Mouse (Mus musculus): ENCODE data around the gene Aspdh.
A peak's percentile ranks its signal among the peaks of the same experiment; 100 is the strongest.

Gene Aspdh

DNA sequence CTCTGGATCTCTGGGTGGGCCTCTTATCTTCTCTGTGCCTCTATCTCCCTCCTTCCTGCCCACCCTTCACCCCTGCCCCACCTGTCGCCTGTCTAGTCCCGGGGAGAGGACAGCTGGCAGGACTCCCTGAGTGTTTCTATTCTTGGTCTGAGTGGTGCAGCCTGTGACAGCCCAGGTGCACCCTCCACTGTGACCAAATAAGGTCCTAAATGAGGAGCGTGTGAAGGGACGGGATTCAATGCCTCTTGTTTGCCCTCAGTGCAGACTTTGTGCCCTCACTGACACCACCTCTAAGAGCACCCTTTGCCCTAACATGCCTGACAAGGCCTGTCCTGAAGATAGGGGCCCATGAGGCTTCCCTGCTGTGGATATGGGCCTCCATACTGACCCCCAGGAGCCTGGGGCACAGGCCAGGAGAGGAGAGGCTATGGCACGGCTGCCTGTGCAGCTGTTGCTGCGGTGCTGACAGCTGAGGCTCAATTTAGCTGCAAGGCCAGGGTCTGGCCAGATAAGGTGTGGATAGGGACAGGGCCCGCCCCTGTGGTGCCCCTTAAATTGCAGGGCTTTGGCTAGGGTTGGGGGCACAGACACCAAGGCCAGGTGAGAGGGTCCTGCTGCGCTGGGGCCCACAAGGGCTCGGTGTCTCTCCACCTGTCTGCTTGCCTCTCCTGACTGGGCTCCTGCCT is 7.9 kb downstream of the Aspdh start:
- DNase-seq = no peak

DNA sequence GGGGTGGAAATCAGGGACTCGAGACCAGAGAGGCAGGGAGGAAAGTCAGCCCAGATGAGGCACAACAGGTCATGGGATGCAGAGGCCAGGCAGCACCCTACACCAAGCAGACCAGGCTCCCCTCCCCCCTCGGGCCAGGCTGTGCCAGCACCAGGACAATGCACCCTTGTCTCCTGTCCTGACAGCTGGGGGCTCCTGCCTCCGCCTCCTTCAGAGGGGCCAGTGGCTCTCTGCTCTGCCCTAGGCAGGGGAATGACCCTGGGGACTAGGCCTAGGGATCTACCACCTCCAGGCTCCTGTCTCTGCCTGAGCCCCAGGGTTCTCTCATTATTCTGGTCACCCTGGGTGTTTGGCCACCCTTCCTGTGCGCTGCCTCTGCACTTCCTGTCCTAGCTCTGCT is 9.2 kb downstream of the Aspdh start:
- no peak for DNase-seq

DNA sequence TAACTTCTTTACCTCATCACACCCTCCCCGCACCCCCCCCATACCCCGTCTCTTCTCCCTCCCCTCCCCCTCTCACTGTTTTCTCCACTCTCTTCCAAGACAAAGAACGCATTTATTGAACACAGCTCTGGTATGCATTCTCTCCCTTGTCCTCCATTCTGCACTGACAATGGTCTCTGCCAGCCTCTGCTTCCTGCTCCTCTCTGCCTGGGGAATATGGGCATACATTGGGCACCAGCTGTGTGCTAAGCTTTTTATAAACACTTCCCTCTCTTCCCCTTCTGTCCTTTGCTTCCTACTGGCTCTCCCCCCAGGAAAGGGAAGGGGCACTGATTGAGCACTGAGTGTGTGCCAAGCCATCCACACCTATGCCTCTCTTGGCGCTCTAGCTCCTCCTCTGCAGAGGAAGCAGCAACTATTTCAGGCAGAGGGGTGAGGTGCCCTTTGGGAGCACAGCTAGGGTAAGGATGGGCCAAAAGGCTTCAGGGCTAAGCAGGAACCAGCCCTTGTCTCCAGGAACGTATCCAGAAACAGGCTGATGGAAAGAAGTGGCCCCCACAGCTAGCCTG is 9.9 kb downstream of the Aspdh start:
- no peak for DNase-seq

DNA sequence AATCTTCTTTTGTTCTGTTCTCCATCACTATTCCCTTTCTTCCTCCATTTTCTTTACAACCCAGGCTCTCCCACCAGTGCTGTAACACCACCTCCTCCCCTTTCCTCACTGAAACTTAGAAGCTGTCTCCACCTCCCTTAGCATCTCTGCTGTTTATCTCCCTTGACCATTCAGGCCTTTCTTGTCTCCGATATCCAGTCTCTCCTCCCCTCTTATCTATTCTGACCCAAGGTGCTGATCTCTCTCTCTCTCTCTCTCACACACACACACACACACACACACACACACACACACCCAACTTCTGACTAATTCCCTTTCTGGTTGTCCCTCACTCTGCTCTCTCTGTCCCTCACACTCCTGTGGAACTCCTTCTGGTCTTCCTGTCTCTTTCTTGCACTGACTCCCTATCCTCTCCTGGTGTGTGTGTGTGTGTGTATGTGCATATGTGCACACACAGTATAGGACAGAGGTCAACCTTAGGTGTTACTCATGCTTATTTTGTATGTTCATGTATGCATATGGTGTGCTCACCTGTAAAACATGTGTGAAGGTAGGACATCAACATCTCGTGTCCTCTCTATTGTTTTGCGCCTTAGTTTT is 17.7 kb downstream of the Aspdh start:
- no peak for DNase-seq

DNA sequence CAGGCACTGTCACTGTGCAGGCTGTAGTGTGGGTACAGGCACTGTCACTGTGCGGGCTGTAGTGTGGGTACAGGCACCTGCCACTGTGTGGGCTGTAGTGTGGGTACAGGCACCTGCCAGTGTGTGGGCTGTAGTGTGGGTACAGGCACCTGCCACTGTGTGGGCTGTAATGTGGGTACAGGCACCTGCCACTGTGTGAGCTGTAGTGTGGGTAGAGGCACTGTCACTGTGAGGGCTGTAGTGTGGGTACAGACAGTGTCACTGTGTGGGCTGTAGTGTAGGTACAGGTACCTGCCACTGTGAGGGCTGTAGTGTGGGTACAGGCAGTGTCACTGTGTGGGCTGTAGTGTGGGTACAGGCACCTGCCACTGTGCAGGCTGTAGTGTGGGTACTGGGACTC is 18.9 kb downstream of the Aspdh start:
- DNase-seq = no peak

DNA sequence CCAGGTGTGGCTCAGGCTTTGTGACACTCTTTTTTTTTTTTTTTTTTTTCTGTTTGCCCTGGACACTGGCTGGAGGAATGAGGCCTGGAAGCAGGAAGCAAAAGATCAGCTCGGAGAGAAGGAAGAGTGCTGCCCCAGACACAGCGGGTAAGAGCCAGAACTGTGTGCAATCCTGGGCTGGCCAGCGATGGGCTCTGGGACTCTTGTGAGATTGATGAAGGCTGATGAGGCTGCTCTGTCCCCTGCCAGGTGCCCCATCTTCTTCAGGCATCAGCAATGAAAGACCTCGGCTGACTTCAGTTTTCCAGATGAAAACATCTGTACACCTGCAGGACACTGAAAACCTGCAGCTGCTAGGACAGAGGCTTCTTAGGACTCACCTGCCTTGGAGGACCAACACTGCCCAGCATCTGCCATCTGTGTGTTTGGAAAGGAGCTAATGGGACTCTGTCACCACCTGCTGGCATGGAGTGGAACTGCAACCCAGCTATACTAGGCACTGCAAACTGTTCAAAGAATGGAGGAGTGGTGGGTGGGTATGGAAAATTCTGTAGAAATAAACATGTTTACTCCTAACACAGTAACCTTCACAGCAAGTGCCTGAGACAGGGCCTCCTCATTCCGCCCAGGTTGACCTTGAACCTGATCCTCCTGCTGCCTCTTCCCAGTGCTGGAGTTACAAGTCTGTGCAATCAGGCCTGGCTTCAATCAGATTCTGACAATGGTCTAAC is 19.8 kb downstream of the Aspdh start:
- DNase-seq = peak; percentile 74 to 84

DNA sequence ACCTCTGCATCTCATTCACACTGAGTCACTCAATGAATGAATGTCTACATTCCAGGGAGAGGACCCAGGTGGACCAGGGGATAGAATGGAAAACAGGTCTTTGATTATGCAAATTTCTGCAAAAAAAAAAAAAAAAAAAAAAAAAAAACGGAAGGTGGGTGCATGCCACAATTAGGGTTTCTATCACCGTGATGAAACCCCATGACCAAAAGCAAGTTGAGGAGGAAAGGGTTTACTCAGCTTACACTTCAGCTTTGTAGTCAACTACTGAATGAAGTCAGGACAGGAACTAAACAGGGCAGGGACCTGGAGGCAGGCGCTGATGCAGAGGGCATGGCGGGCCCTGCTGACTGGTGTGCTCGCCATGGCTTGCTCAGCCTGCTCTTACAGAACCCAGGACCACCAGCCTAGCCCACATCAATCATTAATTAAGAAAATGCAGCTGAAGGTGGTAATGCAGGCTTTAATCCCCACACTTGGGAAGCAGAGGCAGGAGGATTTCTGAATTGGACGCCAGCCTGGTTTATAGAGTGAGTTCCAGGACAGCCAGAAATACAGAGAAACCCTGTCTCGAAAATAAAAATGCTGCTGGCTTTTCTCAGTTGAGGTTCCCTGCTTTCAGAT is 20.5 kb downstream of the Aspdh start:
- DNase-seq = no peak

DNA sequence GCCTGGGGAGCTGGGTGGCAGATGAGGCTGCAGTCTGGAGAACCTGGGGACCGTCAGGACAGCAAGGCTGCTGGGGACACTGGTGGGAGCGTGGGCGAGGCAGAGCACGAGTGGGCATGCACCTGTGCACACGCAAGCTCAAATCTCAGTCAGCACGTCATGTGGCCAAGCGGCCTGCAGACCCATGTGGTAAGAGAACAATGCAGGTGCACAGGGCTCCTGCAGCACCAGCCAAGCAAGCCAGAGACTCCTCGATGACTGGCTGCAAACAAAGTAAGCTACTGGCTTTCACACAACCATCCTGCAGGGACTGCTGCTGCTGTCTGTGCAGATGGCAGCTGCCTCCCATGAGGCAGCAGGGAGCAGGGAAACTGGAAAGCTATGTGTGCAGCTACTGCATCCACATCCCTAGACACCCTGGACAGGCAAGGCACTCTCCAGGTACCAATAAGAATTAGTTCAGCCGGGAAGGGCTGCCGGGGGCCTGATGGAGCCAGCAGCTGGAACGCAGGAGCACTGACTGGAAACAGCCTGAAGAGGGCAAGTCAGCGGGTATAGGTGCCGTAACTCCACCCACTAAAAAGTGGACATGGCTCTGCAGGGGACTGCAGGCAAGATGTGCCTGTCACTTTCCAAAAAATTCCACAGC is 21.9 kb downstream of the Aspdh start:
- no peak for DNase-seq

DNA sequence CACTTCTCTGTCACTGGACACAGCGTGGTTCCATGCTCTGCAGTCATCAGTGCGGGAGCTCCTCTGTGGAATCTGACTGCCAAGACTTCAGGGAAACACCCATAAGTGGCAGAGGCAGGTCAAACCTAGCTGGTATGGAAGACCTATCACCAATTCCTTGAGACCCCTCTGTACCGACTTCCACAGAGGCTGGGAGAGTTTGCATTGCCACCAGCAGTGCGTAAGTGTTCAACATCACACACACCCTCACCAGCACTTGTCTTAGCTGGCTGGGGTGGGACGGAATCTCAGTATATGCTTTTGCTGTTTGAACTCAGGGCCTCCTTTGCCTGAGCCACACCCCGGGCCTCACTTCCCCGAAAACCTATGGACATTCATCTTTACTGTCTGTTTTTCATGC is 22.7 kb downstream of the Aspdh start:
- DNase-seq = no peak

DNA sequence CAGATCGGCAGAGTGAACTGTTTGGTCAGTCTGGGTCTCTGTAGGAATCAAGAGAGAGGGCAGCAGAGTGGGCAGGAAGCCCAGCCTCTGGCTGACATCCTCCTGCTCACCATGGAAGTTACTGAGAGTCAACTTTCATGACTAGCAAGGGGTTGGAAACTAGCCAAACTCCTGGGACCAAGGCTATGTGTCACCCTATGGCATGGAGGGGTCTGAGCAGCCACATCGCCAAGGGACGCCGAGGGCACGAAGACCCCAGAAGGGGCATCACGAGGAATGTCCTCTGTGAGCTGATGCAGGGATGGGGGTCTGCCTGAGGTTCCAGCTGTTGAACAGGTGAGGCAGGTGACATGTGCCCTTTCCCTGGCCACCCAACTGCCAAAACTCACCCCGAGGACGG is 23.4 kb downstream of the Aspdh start:
- peak in 1 of 2 experiments; percentile 38 for DNase-seq

DNA sequence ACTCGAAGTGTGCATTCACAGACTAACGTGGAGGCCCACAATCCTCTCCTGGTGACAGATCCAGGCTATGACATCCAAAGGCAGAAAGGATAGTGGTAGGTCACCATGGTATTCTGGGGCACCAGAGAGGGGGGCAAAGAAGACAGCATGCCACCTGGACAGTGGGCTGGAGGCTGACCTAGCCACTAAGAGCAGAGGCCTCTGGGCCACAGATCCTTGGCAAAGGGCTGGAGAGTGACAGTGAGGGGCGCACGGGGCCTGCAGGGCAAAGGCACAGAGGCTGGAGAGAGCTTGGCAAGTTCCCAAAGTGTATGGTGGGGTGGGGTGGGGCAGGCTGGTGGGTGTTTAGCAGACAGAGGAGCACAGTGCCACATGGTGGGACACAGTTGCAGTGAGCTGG is 25.1 kb downstream of the Aspdh start:
- DNase-seq = no peak

DNA sequence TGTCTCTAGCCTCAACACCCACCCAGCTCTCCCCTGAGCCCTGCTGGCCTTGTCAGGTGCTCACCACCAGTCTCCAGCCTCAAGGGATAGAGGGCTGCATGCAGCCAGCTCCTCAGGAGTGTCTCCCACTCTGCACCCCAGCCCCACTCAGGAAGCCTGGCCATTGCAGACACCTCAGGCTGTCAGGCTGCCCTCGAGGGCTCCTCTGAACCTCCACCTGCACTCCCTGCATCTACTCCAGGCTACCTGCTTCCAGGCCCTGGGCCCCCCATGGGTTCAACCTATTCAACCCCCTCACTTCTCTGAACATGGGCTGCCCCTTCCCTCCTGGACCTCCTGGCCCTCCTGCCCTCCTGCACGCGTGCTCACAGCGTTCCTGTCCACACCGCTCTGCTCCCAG is 26.2 kb downstream of the Aspdh start:
- no peak for DNase-seq

DNA sequence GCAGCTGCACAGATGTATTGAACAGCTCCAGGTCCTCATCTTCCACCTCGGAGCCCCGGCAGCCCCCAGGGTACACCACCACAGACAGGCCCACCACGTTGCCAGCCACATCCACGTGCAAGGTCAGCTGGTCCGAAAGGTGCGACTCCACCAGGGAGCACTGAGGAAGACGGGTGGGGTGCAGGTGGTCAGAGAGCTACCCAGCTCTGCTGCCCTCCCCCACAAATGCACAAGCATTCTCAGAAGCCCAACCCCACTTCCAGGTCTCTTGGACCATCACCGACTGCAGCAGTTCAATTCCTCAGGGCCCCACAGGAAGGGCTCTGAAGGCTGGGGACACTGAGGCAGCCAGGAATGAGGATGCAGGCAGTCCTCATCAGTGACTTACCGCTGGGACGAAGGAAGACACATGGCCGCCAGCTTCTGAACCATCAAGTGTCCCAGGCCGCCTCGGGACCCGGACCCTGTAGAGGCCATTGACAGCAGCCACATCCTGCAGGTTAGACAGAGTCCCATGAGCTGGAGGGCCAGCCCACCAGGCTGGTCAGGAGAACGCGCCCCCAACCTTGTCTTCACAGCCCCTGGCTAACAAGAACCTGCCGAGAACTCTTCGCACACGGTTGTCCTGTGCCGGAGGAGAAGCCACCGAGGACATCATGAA is 27.1 kb downstream of the Aspdh start:
- peak in 1 of 2 experiments; percentile 32 for DNase-seq

DNA sequence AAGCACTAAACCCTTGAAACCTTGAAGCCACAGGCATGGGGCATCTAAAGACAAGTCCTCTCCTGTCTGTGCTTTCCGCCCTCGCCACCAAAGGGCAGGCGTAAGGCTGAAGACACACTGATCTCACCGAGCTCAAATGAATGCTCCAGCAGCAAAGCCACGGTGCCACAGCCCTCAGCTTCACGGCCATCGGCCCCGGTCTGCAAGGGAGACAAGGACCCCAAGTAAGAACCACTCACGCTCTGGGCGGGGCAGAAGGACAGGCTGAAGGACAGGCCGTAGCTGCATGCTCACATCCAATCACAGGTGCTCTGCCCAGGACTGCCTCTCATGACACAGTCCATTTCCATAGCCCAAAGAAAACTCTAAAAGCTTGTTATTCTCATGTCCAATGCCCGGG is 29.5 kb downstream of the Aspdh start:
- DNase-seq = peak in 1 of 2 experiments; percentile 35

DNA sequence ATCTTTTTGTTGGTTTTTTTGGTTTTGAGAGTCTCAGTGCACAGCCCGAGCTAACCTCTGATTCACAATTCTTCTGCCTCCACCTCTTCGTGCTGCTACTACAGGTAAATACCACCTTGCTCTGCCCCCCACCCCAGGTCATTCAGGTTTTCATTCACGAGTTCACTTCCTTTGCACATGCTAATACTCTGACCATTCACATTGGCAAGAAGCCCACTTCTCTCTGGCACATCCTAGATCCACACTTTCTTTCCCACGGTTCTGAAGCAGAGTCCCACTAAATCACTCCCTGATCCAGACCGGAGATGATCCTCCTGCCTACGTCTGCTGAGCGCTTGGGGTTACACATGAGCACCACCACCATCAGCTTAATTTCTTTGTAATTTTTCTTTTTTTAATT is 29.9 kb downstream of the Aspdh start:
- DNase-seq = no peak

DNA sequence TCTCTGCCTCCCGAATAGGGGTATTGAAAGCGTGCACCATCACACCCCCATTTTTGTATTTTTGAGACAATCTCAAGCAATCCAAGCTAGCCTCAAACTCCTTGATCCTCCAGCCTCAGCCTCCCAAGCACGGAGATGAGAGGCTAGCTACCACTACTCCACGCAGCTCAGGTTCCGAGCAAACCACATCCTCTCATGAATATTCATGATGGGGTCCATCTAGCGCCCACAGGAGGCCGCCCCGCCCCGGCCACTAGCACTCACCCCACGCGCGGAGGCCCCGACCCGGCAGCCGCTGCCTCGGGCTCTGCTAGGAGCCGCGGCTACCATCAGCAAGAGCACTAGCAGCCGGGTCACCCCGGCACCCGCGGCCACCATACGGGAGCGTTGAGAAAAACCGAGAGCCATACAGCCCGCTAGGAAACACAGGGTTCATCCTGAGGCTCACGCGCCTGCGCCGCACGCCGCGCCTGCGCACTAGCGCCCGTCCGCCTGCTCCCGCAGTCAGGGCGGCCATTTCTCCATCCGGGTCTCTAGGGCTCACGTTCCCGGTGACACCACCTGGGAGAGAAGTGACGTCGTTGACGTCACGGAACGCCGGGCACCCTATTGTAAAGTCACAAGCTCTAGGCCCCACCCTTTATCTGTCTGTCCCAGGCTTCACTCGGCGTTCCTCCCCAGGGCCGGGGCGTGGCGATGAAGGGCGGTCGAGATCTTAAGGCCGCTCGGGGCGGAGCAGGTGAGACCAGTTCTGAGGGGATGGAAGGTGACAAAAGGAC is 31.0 kb downstream of the Aspdh start, which contains the start of the genes Emc10 and Fam71e1:
Emc10 (minus strand) TSS at position 538 of the 779 bp plus-strand sequence.
Fam71e1 (plus strand) TSS at position 590 of the 779 bp plus-strand sequence.
- DNase-seq = peak; percentile 98 to 99

DNA sequence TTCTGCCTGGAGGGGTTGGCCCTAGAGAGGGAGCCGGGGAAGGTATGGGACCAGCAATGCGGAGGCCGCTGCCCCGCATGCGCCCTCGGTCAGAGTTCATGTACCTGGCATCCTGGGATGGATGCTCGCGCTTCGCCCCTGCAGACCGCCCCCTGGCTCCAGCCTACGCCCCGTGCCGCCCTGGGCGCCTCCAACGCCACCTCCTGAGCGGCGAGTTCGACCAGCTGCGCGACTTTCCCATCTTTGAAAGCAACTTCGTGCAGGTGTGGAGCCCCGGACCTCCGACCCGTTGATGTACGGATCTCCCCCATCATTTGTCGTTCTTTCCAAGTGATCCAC is 31.5 kb downstream of the Aspdh start:
- no peak for DNase-seq

DNA sequence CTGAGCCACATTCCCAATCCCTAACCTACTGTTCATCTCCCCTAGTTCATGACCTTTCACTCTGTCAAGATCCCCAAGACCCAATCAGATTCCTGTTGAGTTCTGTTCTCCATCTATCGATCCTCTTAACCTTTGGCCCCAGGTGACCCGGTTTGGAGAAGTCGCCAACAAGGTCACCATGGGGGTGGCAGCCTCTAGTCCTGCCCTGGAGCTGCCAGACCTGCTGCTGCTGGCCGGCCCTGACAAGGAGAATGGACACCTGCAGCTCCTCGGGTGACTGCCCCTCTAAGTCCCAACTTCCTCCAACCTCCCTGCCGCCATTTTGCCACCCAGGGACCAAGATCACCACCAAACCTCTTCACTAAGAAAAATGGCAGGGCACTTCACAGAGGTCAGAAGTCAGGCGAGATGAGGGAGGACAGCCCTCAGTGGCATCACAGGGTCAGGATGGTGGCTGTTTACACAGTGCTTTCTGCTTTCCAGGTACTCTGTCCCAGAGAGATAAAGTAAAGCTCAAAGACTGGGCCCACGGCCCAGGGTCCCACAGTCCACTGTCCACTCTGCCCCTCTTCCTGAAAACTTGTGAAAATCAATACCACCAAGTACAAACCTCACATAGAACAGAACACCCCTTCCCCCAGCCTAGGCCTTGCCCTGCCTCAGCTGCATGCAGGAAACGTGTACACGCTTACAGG is 32.3 kb downstream of the Aspdh start:
- DNase-seq = peak in 1 of 2 experiments; percentile 33

DNA sequence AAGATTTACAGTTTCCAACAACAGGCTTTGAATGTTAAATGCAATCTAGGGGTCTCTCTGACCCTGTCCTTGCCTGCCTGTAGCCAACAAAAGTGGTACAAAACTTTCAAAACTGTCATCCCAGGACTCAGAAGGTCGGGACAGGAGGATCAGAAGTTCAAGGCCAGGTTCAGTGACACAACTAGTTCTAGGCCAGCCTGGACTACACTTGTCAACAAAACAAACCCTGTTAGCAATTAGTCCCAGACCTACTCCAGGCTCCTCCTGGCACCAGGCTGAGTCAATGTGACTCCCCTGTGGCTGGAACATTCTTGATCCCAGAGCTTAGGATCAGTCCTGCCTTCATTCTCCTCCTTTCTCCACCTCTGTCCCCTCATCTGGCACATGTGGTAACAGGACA is 33.7 kb downstream of the Aspdh start:
- no peak for DNase-seq

DNA sequence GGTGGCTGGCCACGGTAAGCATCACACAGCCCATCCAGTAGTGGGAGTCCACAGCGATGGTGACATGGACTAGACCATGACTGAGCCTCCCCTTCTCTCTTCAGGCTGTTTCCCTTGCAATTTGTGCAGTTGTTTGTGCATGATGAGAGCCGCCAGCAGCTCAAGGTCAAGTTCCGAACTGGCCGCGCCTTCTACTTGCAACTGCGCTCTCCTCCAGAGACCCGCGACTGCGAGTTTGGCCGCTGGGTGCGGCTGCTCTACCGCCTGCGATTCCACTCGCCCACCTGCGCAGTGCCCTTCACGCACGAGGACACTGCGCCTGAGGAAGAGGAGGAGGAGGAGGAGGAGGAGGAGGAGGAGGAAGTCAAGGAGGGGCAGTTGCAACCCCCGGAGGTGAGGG is 34.9 kb downstream of the Aspdh start:
- DNase-seq = peak in 1 of 2 experiments; percentile 31
